Mouse (Mus musculus): ENCODE data around the gene Gm16253.

- peak; percentile 18; the same call in 1 of the 2 replicates for TF ChIP-seq CTCF (IDR thresholded peaks at IDR 0.05; ENCODE audit: control insufficient read depth, insufficient read depth, low read length)
- no peak for TF ChIP-seq POLR2A (IDR thresholded peaks at IDR 0.05; ENCODE audit: borderline replicate concordance, control insufficient read depth, low read depth, low read length)
Observed at GRCm38 (mm10) chr3:96559398-96559910, 17.3 kb upstream of the Gm16253 start.

Measured in bone marrow, adult 2 months (tissue).